Mouse (Mus musculus): ENCODE measurements around the gene Pusl1. TPM values are rescaled to one million over a fixed set of nuclear protein-coding genes. Genes with fewer than 3 reads are reported as not detected.

Pusl1 gene
- total RNA-seq, 2 experiments from 2014 or later: 32.7 to 44.0 TPM

DNA sequence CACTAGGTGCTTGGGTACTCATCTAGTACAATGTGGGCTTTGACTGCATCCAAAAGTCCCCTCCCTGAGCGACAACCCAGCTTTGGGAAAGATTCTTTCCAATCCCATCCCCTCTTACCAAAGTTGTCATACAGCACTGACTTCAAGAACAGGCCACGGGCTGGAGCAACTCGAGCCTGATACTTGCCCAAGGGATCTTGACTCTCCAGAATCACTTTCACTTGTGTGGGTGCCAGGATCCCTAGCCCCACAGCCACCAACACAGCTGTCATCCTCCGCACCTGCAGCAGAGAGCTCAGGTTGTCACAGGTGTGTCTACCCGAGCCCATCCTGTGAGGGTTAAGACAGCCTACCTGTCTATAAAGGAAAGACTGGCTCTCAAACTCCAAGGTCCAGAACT, 2.3 kb downstream of the Pusl1 start:
- no peak for ATAC-seq (replicated peaks; ENCODE audit: low FRiP score, low TSS enrichment, poor library complexity, severe bottlenecking)

DNA sequence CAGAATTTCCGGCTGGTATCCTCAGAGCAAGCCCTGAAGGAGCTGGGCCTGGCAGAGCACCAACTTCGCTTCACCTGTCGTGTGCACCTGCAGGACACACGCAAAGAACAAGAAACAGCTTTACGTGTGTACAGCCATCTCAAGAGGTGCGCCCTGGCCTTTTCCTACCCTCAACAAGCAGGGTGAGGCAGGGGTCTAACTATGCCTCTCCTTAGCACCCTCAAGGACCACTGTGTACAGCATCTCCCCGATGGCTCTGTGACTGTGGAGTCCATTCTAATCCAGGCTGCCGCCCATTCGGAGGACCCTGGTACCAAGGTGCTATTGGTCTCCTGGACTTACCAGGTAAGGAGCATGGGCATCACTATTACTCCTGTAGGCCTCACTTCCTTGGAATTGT, 3.4 kb downstream of the Pusl1 start:
- ATAC-seq (replicated peaks; ENCODE audit: low FRiP score, low TSS enrichment, poor library complexity, severe bottlenecking): no peak

DNA sequence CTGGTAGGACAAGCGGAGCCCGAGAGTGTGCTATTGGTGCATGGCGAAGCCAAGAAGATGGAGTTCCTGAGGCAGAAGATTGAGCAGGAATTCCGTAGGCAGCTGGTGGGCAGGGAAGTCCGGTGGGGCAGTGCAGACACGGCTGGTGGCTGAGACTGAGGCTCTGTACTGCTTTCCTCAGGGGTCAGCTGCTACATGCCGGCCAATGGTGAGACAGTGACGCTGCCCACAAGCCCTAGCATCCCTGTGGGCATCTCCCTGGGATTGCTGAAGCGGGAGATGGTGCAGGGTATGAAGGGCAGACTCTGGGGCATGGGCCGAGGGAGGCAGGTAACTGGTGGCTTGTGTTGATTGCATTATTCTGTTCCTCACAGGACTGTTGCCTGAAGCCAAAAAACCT, 3.9 kb downstream of the Pusl1 start:
- no peak for ATAC-seq (replicated peaks; ENCODE audit: low FRiP score, low TSS enrichment, poor library complexity, severe bottlenecking)

DNA sequence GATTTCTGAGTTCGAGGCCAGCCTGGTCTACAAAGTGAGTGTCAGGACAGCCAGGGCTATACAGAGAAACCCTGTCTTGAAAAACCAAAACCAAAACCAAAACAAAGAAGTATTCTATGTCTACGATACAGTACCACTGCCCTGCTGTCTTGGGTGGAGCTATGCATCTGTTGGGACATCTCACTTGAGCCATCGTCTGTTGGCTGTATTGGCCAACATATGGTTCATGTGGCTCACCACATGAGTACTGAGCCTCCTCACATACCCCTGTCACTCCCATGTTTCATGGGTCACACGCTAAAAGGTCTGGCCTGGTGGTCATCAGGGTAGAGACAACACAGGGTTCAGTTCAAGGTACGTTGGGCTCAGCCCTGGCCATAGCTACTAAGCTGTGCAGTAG, 5.3 kb downstream of the Pusl1 start:
- ATAC-seq (replicated peaks; ENCODE audit: low FRiP score, low TSS enrichment, poor library complexity, severe bottlenecking): no peak

DNA sequence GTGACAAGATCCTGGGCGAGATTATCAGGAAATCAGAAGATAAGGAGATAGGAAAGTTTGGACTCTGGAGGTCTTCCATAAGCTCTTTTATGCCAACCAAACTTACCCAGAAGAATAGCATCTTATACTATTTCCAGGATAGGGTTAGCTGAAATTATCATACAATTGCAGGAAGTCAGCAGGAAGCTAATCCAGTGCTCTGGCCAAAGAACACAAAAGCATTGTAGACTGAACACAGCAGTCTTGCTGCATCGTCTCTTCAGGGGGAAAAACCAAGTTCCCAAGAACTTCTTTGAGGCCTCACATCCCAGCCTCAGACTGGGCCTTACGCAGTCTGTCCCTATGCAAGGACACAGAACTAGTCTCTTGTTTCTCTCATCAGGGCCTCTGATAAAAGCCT, 8.0 kb downstream of the Pusl1 start:
- ATAC-seq (replicated peaks; ENCODE audit: low FRiP score, low TSS enrichment, poor library complexity, severe bottlenecking): no peak

DNA sequence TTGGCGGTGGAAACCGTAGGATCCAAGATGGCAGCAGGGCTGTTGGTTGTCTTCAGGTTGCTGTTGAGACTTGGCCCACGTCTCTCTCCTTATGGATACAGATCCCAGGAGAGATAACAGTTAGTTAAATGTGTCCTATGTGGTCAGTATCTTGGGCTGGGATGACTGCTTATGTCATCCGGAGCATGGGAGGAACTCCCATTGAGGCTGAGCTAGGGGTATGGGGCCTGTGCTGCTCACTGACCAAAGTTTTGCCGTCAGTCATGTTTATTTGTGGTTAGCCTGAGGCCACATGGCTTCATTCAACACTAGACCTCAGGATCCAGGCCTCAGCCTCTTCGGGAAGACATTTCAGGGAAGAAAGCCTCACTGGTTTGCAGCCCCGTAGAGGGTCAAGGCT, 20.2 kb downstream of the Pusl1 start:
- no peak for ATAC-seq (replicated peaks; ENCODE audit: low FRiP score, low TSS enrichment, poor library complexity, severe bottlenecking)

DNA sequence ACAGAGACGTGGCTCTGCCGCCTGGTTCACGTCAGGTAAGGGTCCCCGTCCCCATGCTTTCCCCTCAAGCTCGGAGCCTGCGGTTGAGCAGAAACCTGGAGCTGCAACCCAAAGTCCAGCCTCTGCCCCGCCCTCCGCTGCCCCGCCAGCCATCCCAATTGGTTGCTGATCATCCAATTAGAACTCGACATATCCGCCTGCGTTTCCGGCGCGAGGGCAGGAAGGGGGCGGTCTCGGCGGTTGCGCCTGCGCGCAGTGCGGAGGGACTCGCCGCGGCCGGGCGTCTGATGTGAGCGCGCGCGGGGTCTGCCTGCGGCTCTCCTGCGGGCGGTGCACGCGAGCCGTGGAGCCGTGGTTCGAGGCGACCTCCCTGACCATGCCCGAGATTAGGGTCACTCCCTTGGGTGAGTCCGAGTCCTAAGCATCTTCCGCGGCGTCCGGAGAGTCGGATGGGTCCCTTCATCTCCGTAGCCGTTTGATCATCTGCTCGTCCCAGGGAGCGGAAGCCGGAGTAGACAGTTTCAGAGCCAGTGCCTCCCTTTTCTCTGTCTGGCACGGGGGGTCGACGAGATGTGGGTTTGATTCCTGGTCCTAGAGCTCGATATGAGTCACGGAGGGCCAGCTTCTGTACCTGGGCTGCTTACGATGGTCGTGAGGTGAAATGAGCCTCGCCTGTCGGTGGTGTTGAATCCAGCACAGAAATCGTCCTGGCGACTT, 22.1 kb downstream of the Pusl1 start, which contains the start of the genes Cptp and Ints11:
TSS of gene Cptp (minus strand) at position 124 of the 717 bp plus-strand sequence.
TSS of gene Ints11 (plus strand) at position 230 of the 717 bp plus-strand sequence.
- ATAC-seq (replicated peaks; ENCODE audit: low FRiP score, low TSS enrichment, poor library complexity, severe bottlenecking): peak; percentile 94

DNA sequence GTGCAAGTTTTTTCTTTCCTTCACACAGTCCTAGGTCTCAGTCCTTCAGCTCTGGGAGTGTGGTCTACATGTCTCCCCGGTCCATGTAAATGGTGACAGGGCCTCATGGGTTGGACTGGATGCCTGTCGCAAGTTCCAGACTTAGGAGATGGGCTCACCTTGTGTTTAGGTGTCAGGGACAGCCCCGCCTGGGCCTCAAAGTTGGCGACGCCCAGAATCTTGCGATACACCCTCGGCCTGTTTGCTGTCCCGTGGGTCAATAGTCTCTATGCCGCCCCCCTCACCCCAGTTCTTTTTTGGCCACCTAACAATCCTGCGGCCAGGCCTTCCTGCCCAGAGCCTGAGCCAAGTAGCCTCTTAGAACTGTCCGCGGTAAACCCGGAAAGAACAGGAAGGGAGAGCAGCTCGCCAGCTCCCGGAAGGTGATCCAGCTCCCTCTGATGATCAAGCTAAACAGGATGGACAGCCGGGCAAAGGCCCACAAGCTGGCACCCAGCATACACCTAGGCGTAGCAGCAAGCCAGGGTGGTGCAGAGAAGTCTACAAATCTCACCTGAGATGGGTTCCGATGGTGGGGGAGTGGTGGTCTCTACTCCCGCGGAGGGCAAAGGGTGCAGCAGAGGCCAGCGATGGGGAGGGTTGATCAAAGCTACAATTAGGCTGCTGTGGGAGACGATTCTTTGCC, 22.8 kb downstream of the Pusl1 start:
- peak; percentile 36 for ATAC-seq (replicated peaks; ENCODE audit: low FRiP score, low TSS enrichment, poor library complexity, severe bottlenecking)

DNA sequence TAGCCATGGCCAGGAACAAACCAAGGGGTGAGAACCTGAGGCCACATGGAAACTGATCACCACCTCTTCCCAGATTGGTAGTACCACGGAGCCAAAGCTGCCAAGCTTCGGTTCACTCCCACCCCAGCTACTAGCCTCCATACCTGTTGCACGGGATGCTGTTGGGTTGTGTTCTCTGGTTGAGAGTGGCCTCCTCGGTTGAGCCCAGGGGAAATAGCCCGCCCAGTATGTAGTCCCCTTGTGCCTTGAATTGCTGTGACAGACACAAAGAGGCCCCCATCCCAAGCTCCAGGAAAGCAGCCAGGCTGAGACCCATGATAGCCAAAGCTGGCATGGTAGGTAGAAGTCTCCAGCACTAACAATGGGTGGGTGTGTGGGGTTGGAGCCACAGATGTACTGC, 28.6 kb downstream of the Pusl1 start, which contains the start of gene Tas1r3:
TSS of gene Tas1r3 (minus strand) at position 362 of the 400 bp plus-strand sequence.
- ATAC-seq (replicated peaks; ENCODE audit: low FRiP score, low TSS enrichment, poor library complexity, severe bottlenecking): no peak

DNA sequence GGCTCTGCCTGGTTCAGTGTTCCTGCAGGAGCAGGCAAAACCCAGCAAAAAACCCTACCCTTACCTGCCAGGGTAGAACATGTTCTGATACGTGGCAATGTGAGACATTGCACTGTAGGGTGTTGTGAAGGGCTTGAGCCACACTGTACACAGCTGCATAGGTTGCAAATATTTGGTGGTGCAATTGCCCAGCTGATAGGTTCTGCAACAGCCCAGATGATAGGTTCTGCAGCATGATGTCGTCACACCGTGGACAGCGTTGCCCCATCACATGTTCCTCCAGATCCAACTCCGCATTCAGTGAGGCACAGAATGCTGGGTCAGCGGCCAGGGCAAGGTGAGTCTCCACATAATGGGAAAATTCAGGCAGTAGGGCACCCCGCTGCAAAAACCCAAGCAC, 29.8 kb downstream of the Pusl1 start:
- ATAC-seq (replicated peaks; ENCODE audit: low FRiP score, low TSS enrichment, poor library complexity, severe bottlenecking): no peak

DNA sequence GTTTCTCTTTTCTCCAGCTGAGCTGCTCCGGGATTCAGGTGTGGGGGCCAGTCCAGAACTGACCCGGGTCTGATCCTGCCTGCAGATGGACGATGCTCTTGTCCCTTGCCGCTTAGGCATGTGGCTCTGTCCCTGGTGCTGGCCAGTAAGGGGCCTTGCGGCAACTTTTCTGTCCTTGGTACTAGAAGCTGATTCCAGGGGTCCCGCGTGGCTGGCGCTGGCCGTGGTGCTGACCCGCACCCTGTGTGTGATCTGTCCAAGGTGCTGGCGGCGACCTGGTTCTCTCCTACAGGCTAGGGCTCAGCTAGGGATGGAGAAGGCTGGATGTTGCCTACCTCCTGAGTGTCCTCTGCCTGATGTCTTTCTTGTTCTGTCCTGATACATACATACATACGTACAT, 32.3 kb downstream of the Pusl1 start:
- peak; percentile 32; the same call in 1 of the 2 replicates for ATAC-seq (replicated peaks; ENCODE audit: low FRiP score, low TSS enrichment, poor library complexity, severe bottlenecking)

DNA sequence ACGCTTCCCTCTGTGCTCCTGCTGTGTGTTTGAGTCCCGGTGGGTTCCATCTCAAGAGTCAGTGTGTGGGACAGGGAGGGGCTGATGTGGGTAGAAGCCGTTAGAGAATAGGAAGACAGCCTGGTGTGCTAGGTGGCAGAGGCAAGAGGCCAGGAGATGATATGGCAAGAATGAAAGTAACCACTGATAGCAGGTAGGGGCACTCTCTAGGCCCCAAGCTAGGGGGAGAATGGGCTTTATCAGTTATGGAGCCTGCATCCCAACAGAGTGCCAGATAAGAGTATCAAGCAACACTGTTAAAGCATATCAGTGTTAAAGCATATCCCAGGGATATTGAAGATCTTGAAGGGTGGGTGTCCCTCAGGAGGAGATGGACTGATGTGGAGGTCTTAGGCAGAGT, 34.7 kb downstream of the Pusl1 start:
- ATAC-seq (replicated peaks; ENCODE audit: low FRiP score, low TSS enrichment, poor library complexity, severe bottlenecking): 0 out of 2 replicates have a peak, but pooled peaks have one; percentile 17

DNA sequence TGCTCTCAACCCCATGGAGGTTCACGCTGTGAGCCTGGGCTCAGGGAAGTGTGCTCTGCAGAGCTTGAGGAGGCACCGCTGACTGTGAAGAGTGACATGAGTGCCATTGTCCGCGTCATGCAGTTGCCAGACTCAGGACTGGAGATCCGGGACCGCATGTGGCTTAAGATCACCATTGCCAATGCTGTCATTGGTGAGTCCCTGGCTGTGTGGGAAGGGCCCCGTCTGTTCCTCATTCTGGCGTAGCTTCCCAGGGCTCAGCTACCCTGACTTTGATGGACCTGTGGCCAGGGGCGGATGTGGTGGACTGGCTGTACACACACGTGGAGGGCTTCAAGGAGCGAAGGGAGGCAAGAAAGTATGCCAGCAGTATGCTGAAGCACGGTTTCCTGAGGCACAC, 35.5 kb downstream of the Pusl1 start:
- no peak for ATAC-seq (replicated peaks; ENCODE audit: low FRiP score, low TSS enrichment, poor library complexity, severe bottlenecking)

DNA sequence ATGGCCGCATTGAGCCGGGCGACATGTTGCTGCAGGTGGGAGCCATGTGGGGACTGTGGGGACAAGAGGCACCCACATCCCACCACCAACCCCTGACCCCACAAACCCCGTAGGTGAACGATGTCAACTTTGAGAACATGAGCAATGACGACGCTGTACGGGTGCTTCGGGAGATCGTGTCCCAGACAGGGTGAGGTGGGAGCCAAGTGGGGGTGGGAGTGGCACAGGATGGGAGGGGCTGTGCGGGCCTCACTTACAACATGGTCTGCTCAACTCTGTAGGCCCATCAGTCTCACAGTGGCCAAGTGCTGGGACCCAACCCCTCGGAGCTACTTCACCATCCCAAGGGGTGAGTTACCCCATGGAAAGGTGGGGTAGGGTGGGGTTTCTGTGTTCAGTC, 36.6 kb downstream of the Pusl1 start:
- no peak for ATAC-seq (replicated peaks; ENCODE audit: low FRiP score, low TSS enrichment, poor library complexity, severe bottlenecking)

DNA sequence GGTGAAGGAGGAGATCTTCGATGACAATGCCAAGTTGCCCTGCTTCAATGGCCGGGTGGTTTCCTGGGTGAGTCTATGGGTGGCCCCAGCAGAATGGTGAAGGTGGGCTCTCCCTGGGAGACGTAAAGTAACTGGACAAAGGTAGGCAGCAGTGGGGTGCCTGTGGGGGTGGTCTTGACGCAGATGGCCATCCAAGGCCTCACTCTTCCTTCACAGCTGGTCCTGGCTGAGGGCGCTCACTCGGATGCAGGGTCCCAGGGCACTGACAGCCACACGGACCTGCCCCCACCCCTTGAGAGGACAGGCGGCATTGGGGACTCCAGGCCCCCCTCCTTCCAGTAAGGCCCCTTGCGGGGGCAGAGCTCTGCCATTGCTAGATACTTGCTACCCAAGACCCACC, 38.2 kb downstream of the Pusl1 start:
- no peak for ATAC-seq (replicated peaks; ENCODE audit: low FRiP score, low TSS enrichment, poor library complexity, severe bottlenecking)

DNA sequence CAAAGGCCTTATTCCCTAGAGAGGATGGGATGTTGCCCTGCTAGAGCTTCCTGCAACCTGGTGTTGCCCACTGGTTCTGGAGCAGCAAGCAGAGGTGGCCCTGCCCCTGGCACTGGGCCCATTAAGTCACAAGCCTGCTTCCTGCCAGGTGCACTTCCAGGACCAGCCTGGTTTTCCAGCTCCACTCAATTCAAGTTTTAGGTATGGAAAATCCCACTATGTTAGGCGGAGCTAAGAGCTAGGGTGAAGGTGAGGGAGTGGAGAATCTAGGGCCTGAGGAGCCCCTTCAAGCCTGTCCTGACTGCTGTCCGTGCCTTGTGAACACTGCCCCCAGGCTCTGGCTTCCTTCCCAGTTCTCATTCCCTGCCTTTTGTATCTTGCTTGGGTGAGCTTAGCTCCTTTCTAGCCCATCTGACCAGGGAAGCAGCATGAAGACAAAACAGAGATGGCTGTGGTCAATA, 39.6 kb downstream of the Pusl1 start:
- no peak for ATAC-seq (replicated peaks; ENCODE audit: low FRiP score, low TSS enrichment, poor library complexity, severe bottlenecking)

DNA sequence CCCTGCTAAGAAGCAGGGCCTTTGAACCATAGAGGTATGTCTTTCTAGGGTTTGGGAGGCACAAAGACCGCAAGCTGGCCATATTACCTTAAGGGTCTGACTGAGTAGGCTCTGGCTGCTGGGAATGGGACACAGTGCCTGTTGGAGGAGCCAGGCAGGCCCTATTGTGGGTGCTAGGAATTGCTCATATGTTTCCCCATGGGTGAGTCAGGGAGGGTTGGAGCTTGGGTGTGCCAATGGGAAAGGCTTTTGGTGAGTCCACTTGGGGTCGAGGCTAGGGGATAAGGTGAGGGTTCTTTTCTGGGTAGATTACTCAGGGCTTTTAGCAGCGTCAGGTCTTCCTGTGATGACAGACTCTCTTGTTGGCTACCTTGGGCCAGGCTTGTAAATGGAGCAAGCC, 40.2 kb downstream of the Pusl1 start:
- no peak for ATAC-seq (replicated peaks; ENCODE audit: low FRiP score, low TSS enrichment, poor library complexity, severe bottlenecking)

DNA sequence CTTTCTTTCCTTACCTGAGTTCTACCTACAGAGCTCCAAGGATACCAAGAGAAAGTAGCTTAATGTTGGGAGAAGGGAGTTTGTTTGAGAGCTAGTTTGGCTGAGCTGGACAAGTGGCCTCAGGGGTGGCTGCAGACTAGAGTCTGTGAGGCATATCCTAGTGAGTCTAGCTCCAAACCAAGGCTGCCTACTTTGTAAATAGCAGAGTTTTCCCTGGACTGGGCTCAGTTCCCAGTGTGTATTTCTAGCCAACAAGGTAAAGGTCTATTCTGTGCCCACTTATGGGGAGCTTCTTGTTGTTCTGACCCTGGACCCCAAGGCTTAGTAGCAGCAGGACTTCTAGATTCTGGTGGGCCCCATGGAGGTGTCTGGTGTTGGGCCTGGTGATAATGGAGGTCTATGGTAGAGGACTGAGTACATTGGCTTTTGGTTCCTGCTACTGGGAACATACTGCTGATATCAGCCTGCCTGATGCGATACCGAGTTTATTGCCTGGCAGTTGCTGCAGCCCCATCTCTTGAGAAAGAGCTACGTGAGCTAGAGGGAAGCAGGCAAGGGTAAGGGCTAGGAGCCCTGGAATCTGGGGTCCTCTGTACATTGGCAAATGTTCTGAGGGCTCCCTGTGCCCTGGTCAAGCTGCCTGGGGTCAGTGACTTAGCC, 41.7 kb downstream of the Pusl1 start:
- ATAC-seq (replicated peaks; ENCODE audit: low FRiP score, low TSS enrichment, poor library complexity, severe bottlenecking): no peak

DNA sequence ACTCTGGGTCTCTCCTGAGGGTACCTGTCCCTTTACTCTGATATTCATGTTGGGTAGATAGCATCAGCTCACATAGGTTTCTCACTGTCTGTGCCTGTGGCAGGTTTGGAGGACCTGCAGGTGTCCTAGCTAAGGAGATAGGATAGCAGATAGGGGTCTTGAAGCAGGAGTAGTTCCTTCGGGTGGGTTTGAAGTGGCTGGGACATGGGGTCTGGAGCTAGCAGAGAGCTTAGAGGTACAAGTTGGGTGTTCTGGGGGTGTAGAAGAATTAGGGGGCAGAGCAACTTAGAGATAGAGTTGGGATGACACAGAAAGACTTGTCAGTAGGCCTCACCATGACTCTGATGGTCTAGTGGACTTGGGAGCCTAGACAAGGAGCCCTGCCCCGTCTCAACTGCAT, 42.2 kb downstream of the Pusl1 start:
- ATAC-seq (replicated peaks; ENCODE audit: low FRiP score, low TSS enrichment, poor library complexity, severe bottlenecking): no peak

DNA sequence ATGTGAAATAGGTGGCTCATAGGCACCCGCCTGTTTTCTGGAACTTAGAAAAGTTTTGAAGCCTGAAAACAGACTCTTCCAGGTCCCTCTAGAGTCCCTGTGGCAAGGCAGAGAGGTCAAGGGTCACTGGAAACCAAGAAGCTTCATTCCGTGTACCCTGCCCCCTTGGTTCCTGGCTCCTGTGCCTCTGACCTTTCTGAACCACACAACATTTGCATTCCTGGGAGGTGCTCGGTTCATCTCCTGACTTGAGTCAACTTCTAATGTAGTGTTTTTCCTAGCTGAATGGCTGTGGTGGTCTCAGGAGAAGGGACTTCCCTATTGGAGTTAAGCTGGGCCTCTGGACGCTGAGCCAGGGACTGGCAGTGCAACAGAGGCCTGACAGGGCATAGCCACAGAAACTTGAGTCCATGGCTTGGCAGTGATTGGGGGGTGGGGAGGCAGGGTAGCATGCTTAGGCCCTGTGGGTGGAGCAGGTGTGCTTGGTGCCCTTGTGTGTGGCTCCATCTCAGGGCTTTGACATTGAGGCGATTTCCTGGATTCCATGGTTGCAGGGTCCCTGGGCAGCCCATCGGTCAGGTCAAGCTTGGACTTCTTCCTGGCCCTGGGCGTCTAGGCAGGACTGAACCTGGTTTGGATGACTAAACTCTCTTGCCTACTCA, 43.0 kb downstream of the Pusl1 start:
- 0 out of 2 replicates have a peak, but pooled peaks have one; percentile 13 for ATAC-seq (replicated peaks; ENCODE audit: low FRiP score, low TSS enrichment, poor library complexity, severe bottlenecking)
